Mouse (Mus musculus): ENCODE measurements around the gene March6.

The March6 gene

GRCm38 (mm10) chr15:31414179-31414898, 116.5 kb downstream of the March6 start:
- DNase-seq = no peak

GRCm38 (mm10) chr15:31413662-31414061, 117.2 kb downstream of the March6 start:
- no peak for DNase-seq

DNA sequence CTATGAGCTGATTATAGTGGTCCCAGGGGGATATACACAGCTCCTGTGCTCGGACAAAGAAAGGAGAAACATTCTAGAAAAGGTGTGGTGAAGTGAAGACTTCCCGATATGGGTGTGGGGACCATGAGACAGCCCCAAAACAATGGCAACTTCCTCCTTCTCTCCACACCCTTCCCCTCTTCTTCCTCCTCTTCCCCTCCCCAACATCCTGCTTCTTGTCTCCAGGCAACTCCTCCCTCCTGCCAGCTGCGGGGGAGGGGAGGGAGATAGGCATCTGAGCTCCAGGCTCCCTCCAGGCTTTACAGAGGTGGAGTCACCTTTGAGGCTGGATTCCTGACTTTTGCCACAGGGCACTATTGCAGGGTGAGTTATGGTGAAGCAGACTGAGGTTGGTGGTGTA, 117.9 kb downstream of the March6 start:
- DNase-seq = no peak

DNA sequence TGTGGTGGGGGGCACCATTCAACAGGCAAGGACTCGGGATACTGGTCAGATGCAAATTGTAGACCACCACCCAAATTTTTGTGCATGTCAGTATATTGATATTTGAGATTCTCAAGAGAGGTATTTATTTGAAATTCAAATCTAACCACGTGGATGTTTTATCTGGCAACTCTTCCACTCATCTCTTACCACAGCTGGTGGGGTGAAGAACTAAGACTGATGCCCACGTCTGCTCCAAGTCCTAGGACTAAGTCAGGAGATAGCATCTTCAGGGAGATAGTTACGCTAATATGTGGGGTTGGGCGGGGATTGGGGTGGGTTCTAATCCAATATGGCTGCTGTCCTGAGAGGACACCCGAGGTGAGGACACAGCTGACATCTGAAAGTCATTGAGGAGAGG, 118.4 kb downstream of the March6 start:
- no peak for DNase-seq

DNA sequence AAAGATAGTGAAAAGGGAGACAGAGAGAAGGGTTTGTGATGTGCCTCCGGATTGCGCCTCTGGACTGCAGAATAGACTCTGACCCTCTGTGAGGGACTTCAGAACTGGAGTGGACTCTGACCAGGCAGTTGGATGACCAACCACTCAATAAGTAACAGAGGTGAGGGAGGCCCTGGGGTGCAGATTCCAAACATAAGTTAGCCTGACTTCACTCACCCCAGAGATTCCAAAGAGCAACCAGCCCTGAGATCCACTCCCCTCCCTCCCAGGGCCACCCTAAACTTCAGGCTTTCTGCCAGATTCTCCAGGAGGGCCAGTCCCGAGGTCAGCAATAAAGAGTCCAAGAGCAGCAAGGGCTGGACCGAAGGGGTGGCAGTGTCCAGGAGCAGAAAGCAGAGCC, 123.4 kb downstream of the March6 start:
- DNase-seq = no peak

DNA sequence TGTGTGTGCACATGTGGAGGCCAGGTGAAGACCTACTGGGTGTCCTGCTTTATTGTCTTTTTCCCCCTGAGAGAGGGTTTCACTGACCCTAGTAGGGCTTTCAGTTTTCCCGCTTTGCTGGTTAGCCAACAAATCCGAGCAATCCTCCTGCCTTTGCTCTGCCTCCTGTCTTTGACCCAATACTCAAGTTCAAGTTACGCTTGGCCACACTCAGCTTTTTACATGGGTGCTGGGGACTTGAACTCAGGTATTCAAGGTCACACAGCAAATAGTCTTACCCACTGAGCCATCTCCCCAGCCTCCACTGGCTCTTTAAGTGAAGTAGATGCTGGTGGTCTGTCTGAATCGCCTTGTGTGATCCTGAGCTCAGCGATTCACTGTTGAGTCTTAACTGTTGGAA, 124.0 kb downstream of the March6 start:
- no peak for DNase-seq

Measured in layer of hippocampus, adult 9-11 months (tissue).